Mouse (Mus musculus): ENCODE results near the gene Plpp1. TPM values are rescaled to one million over a fixed set of nuclear protein-coding genes. Genes with fewer than 3 reads are reported as not detected.

Gene Plpp1
- polyA plus RNA-seq, 1 experiment from 2014 or later, result 34.4 TPM

GRCm38 (mm10) chr13:112845931-112846330 is 45.3 kb downstream of the Plpp1 start:
- no peak overlapping the region for H3K27ac ChIP-seq
- H3K9me3 ChIP-seq, result no peaks in the 10 kb centered on the region
- peaks cover 9% of the 10 kb centered on the region for H3K36me3 ChIP-seq
- no peak overlapping the region for H3K4me3 ChIP-seq
- H3K4me2 ChIP-seq (replicated peaks), result no peak overlapping the region
- H3K27me3 ChIP-seq, result no peaks in the 10 kb centered on the region
- ATAC-seq (ENCODE audit: insufficient number of reproducible peaks, insufficient read depth, low FRiP score, low TSS enrichment), result no peak
- H3K9ac ChIP-seq, result no peak overlapping the region
- WGBS, result 95% methylated on average over 3 of the region's 3 CpGs
- H3K4me1 ChIP-seq, result no peaks in the 10 kb centered on the region

GRCm38 (mm10) chr13:112853710-112854316 is 53.2 kb downstream of the Plpp1 start:
- no peak for ATAC-seq (ENCODE audit: insufficient number of reproducible peaks, insufficient read depth, low FRiP score, low TSS enrichment)
- Histone ChIP-seq H3K27ac (no peak overlapping the region), H3K27me3 (no peaks in the 10 kb centered on the region), H3K9me3 (no peaks in the 10 kb centered on the region), H3K4me1 (no peaks in the 10 kb centered on the region), H3K4me2 (replicated peaks) (no peak overlapping the region), H3K4me3 (no peak overlapping the region), H3K9ac (no peak overlapping the region), H3K36me3 (peaks cover 8% of the 10 kb centered on the region; the same call in 1 of the 2 replicates)
- WGBS, result 77% methylated on average over 17 of the region's 17 CpGs

- H3K4me3 ChIP-seq, result no peak overlapping the region
- H3K27me3 ChIP-seq, result no peaks in the 10 kb centered on the region
- H3K36me3 ChIP-seq, result peaks cover 12% of the 10 kb centered on the region
- H3K4me2 ChIP-seq (replicated peaks), result no peak overlapping the region
- no peak overlapping the region for H3K27ac ChIP-seq
- H3K4me1 ChIP-seq, result no peaks in the 10 kb centered on the region
- 76% methylated on average over 6 of the region's 6 CpGs for WGBS
- H3K9me3 ChIP-seq, result no peaks in the 10 kb centered on the region
- ATAC-seq (ENCODE audit: insufficient number of reproducible peaks, insufficient read depth, low FRiP score, low TSS enrichment), result no peak
- H3K9ac ChIP-seq, result no peak overlapping the region
Measured at GRCm38 (mm10) chr13:112854402-112854801, 53.8 kb downstream of the Plpp1 start.

- H3K27me3 ChIP-seq, result no peaks in the 10 kb centered on the region
- no peak overlapping the region for H3K27ac ChIP-seq
- no peaks in the 10 kb centered on the region for H3K4me1 ChIP-seq
- no peak overlapping the region for H3K9ac ChIP-seq
- H3K36me3 ChIP-seq, result peaks cover 18% of the 10 kb centered on the region
- H3K4me3 ChIP-seq, result no peak overlapping the region
- ATAC-seq (ENCODE audit: insufficient number of reproducible peaks, insufficient read depth, low FRiP score, low TSS enrichment), result no peak
- H3K9me3 ChIP-seq, result no peaks in the 10 kb centered on the region
- no peak overlapping the region for H3K4me2 ChIP-seq (replicated peaks)
- 84% methylated on average over 7 of the region's 7 CpGs for WGBS
Measured at GRCm38 (mm10) chr13:112857921-112858320, 57.3 kb downstream of the Plpp1 start.

GRCm38 (mm10) chr13:112859574-112860134 is 59.1 kb downstream of the Plpp1 start:
- Histone ChIP-seq H3K36me3 (peaks cover 18% of the 10 kb centered on the region), H3K27ac (no peak overlapping the region), H3K4me1 (no peaks in the 10 kb centered on the region), H3K4me3 (no peak overlapping the region), H3K4me2 (replicated peaks) (no peak overlapping the region), H3K27me3 (no peaks in the 10 kb centered on the region), H3K9ac (no peak overlapping the region), H3K9me3 (no peaks in the 10 kb centered on the region)
- 90% methylated on average over 21 of the region's 21 CpGs for WGBS
- ATAC-seq (ENCODE audit: insufficient number of reproducible peaks, insufficient read depth, low FRiP score, low TSS enrichment), result no peak

- no peak overlapping the region for H3K9ac ChIP-seq
- no peak overlapping the region for H3K4me2 ChIP-seq (replicated peaks)
- no peaks in the 10 kb centered on the region for H3K9me3 ChIP-seq
- no peak overlapping the region for H3K4me3 ChIP-seq
- no peaks in the 10 kb centered on the region for H3K4me1 ChIP-seq
- H3K27me3 ChIP-seq, result no peaks in the 10 kb centered on the region
- H3K36me3 ChIP-seq, result peaks cover 24% of the 10 kb centered on the region
- no peak for ATAC-seq (ENCODE audit: insufficient number of reproducible peaks, insufficient read depth, low FRiP score, low TSS enrichment)
- 77% methylated on average over 2 of the region's 2 CpGs for WGBS
- H3K27ac ChIP-seq, result no peak overlapping the region
Measured at GRCm38 (mm10) chr13:112860370-112860769, 59.8 kb downstream of the Plpp1 start.

GRCm38 (mm10) chr13:112860911-112861310 is 60.3 kb downstream of the Plpp1 start:
- 90% methylated on average over 9 of the region's 9 CpGs for WGBS
- Histone ChIP-seq H3K27me3 (no peaks in the 10 kb centered on the region), H3K27ac (no peak overlapping the region), H3K4me2 (replicated peaks) (no peak overlapping the region), H3K4me3 (no peak overlapping the region), H3K36me3 (peaks cover 30% of the 10 kb centered on the region), H3K9ac (no peak overlapping the region), H3K9me3 (no peaks in the 10 kb centered on the region), H3K4me1 (no peaks in the 10 kb centered on the region)
- no peak for ATAC-seq (ENCODE audit: insufficient number of reproducible peaks, insufficient read depth, low FRiP score, low TSS enrichment)

- peaks cover 37% of the 10 kb centered on the region for H3K36me3 ChIP-seq
- H3K9me3 ChIP-seq, result no peaks in the 10 kb centered on the region
- no peaks in the 10 kb centered on the region for H3K27me3 ChIP-seq
- H3K4me1 ChIP-seq, result no peaks in the 10 kb centered on the region
- 57% methylated on average over 5 of the region's 5 CpGs for WGBS
- H3K4me3 ChIP-seq, result no peak overlapping the region
- no peak overlapping the region for H3K4me2 ChIP-seq (replicated peaks)
- ATAC-seq (ENCODE audit: insufficient number of reproducible peaks, insufficient read depth, low FRiP score, low TSS enrichment), result no peak
- H3K27ac ChIP-seq, result no peak overlapping the region
- no peak overlapping the region for H3K9ac ChIP-seq
Measured at GRCm38 (mm10) chr13:112861825-112862306, 61.3 kb downstream of the Plpp1 start.

GRCm38 (mm10) chr13:112862342-112862741 is 61.8 kb downstream of the Plpp1 start:
- Histone ChIP-seq H3K27me3 (no peaks in the 10 kb centered on the region), H3K9me3 (no peaks in the 10 kb centered on the region), H3K4me2 (replicated peaks) (no peak overlapping the region), H3K27ac (no peak overlapping the region), H3K36me3 (peaks cover 34% of the 10 kb centered on the region), H3K9ac (no peak overlapping the region), H3K4me3 (no peak overlapping the region), H3K4me1 (no peaks in the 10 kb centered on the region)
- WGBS, result 78% methylated on average over 3 of the region's 3 CpGs
- no peak for ATAC-seq (ENCODE audit: insufficient number of reproducible peaks, insufficient read depth, low FRiP score, low TSS enrichment)

- no peak overlapping the region for H3K9ac ChIP-seq
- H3K9me3 ChIP-seq, result no peaks in the 10 kb centered on the region
- no peak overlapping the region for H3K4me2 ChIP-seq (replicated peaks)
- no peak for ATAC-seq (ENCODE audit: insufficient number of reproducible peaks, insufficient read depth, low FRiP score, low TSS enrichment)
- no peak overlapping the region for H3K4me3 ChIP-seq
- H3K36me3 ChIP-seq, result peaks cover 41% of the 10 kb centered on the region
- H3K4me1 ChIP-seq, result no peaks in the 10 kb centered on the region
- WGBS, result 89% methylated on average over 1 of the region's 1 CpGs
- no peak overlapping the region for H3K27ac ChIP-seq
- no peaks in the 10 kb centered on the region for H3K27me3 ChIP-seq
Measured at GRCm38 (mm10) chr13:112862978-112863677, 62.5 kb downstream of the Plpp1 start.

GRCm38 (mm10) chr13:112866782-112867181 is 66.2 kb downstream of the Plpp1 start:
- Histone ChIP-seq H3K4me2 (replicated peaks) (no peak overlapping the region), H3K9ac (no peak overlapping the region), H3K4me1 (no peaks in the 10 kb centered on the region), H3K27ac (no peak overlapping the region), H3K9me3 (no peaks in the 10 kb centered on the region), H3K4me3 (no peak overlapping the region), H3K36me3 (peaks cover 67% of the 10 kb centered on the region), H3K27me3 (no peaks in the 10 kb centered on the region)
- no peak for ATAC-seq (ENCODE audit: insufficient number of reproducible peaks, insufficient read depth, low FRiP score, low TSS enrichment)
- WGBS, result 94% methylated on average over 7 of the region's 7 CpGs

- no peak for ATAC-seq (ENCODE audit: insufficient number of reproducible peaks, insufficient read depth, low FRiP score, low TSS enrichment)
- H3K9me3 ChIP-seq, result no peaks in the 10 kb centered on the region
Measured at GRCm38 (mm10) chr13:112867381-112867780, 66.8 kb downstream of the Plpp1 start.

More at GRCm38 (mm10) chr13:112867381-112867780, 66.8 kb downstream of the Plpp1 start:
- 91% methylated on average over 8 of the region's 8 CpGs for WGBS
- no peak overlapping the region for H3K4me3 ChIP-seq
- H3K27me3 ChIP-seq, result no peaks in the 10 kb centered on the region
- H3K9ac ChIP-seq, result no peak overlapping the region
- peaks cover 73% of the 10 kb centered on the region for H3K36me3 ChIP-seq
- H3K4me2 ChIP-seq (replicated peaks), result no peak overlapping the region
- no peak overlapping the region for H3K27ac ChIP-seq
- H3K4me1 ChIP-seq, result no peaks in the 10 kb centered on the region
